ENCODE assay signal across 26 mouse cellular contexts in genomic region chr19:26658324-26658723, GRCm38 (mm10). TPM values are rescaled to one million over a fixed set of nuclear protein-coding genes. Genes with fewer than 3 reads are reported as not detected.
DNase-seq lines count a peak whose midpoint lies in the region; ATAC-seq and TF ChIP-seq lines count a peak whose summit lies in the region.
"Had no signal": no experiment of that assay in that cellular context is flagged by ENCODE, and none has a peak within 500 bp of the region (broad histone marks: within the 10 kb centered on the region; RNA-seq: fewer than 3 reads in every experiment).

No protein-coding gene starts in this region.

- 69% methylated on average over 7 of the region's 7 CpGs for WGBS in heart, embryonic 12.5 days
- WGBS in liver, adult 2 months: 33% methylated on average over 7 of the region's 7 CpGs
- 61% methylated on average over 7 of the region's 7 CpGs for WGBS in liver, embryonic 12.5 days (ENCODE audit: insufficient replicate concordance)

- H3K4me1 ChIP-seq in heart, embryonic 12.5 days (replicated peaks): 0 out of 2 replicates have a peak, but pooled peaks cover 3% of the 10 kb centered on the region
- peaks cover 12% of the 10 kb centered on the region for H3K4me1 ChIP-seq in liver, adult 2 months (ENCODE audit: control insufficient read depth, insufficient read depth, low read length)
- H3K4me1 ChIP-seq in liver, embryonic 12.5 days: no peaks in the 10 kb centered on the region
- H3K4me1 ChIP-seq: forebrain, embryonic 10.5 days; forebrain, embryonic 12.5 days had no signal

- peak; percentile 49 for DNase-seq in heart, adult 11 months
- peak; percentile 94 for DNase-seq in liver, adult 2 months (ENCODE audit: extremely low read depth, low read depth, low spot score)
- DNase-seq in 416B (ENCODE audit: low read depth): peak; percentile 27
- DNase-seq in fat pad, adult 2 months (ENCODE audit: extremely low read depth, low read depth, low spot score): peak; percentile 92
- no peak for DNase-seq in left cerebral cortex, postnatal 14 days (ENCODE audit: low spot score in 2 of 2)
- no peak for DNase-seq in urinary bladder, postnatal 25 days (ENCODE audit: low spot score)
- DNase-seq: adrenal gland, postnatal 10 days; adrenal gland, postnatal 25 days; B cell, adult 2 months; cerebellum, adult 11-12 months; cerebellum, adult 2 months; cerebellum, adult 9-10 months; cerebellum, postnatal 10 days; cerebellum, postnatal 25 days had no signal

- peaks cover 11% of the 10 kb centered on the region; the same call in 1 of the 2 replicates for H3K36me3 ChIP-seq in heart, embryonic 12.5 days
- peaks cover 48% of the 10 kb centered on the region for H3K36me3 ChIP-seq in liver, adult 2 months (ENCODE audit: control insufficient read depth, insufficient read depth, low read length)
- H3K36me3 ChIP-seq in liver, embryonic 12.5 days: no peaks in the 10 kb centered on the region
- H3K36me3 ChIP-seq: embryonic facial prominence, embryonic 10.5 days; embryonic facial prominence, embryonic 12.5 days; forebrain, embryonic 10.5 days; forebrain, embryonic 12.5 days had no signal

- no peak overlapping the region for H3K4me2 ChIP-seq in heart, embryonic 12.5 days
- no peak overlapping the region for H3K4me2 ChIP-seq in liver, embryonic 12.5 days
- H3K4me2 ChIP-seq: embryonic facial prominence, embryonic 12.5 days; forebrain, embryonic 12.5 days had no signal

- no peak for ATAC-seq in heart, embryonic 12.5 days (ENCODE audit: insufficient number of reproducible peaks, low FRiP score)
- no peak for ATAC-seq in liver, embryonic 12.5 days
- ATAC-seq: activated CD4-positive, CD25-positive, alpha-beta regulatory T cell, adult 4 months; CD4-positive, CD25-positive, alpha-beta regulatory T cell, adult 4 months; forebrain, embryonic 14.5 days; forebrain, embryonic 16.5 days; Patski had no signal

- H3K9me3 ChIP-seq in heart, embryonic 12.5 days (replicated peaks): no peaks in the 10 kb centered on the region
- H3K9me3 ChIP-seq in liver, embryonic 12.5 days (replicated peaks): no peaks in the 10 kb centered on the region
- H3K9me3 ChIP-seq: embryonic facial prominence, embryonic 10.5 days; embryonic facial prominence, embryonic 12.5 days; forebrain, embryonic 10.5 days; forebrain, embryonic 12.5 days had no signal

- H3K79me2 ChIP-seq in liver, adult 2 months (ENCODE audit: control insufficient read depth, insufficient read depth, low read length): peaks cover 8% of the 10 kb centered on the region; the same call in 1 of the 2 replicates

- TF ChIP-seq CTCF in liver, adult 2 months (IDR thresholded peaks at IDR 0.05; ENCODE audit: low read depth, low read length): no peak

- H3K4me3 ChIP-seq in heart, embryonic 12.5 days: no peak overlapping the region
- no peak overlapping the region for H3K4me3 ChIP-seq in liver, adult 2 months (ENCODE audit: insufficient read depth, low read depth, low read length)
- H3K4me3 ChIP-seq in liver, embryonic 12.5 days: no peak overlapping the region
- H3K4me3 ChIP-seq: embryonic facial prominence, embryonic 10.5 days; embryonic facial prominence, embryonic 12.5 days; forebrain, embryonic 10.5 days; forebrain, embryonic 12.5 days had no signal

- H3K27me3 ChIP-seq in heart, embryonic 12.5 days (replicated peaks): no peaks in the 10 kb centered on the region
- no peaks in the 10 kb centered on the region for H3K27me3 ChIP-seq in liver, adult 2 months (ENCODE audit: control insufficient read depth, insufficient read depth, low read length)
- H3K27me3 ChIP-seq in liver, embryonic 12.5 days (replicated peaks): no peaks in the 10 kb centered on the region
- H3K27me3 ChIP-seq: CH12.LX; embryonic facial prominence, embryonic 12.5 days; forebrain, embryonic 12.5 days; Patski had no signal

- no peak overlapping the region for H3K9ac ChIP-seq in heart, embryonic 12.5 days
- H3K9ac ChIP-seq in liver, adult 2 months (ENCODE audit: low read depth, low read length): no peak overlapping the region
- H3K9ac ChIP-seq in liver, embryonic 12.5 days: no peak overlapping the region
- H3K9ac ChIP-seq: embryonic facial prominence, embryonic 12.5 days; forebrain, embryonic 12.5 days had no signal

- intact Hi-C loops in left cerebral cortex, postnatal 14 days (cut with DNase I): no loop called here

- no peak overlapping the region for H3K27ac ChIP-seq in heart, embryonic 12.5 days (ENCODE audit: poor library complexity, severe bottlenecking)
- H3K27ac ChIP-seq in liver, adult 2 months (replicated peaks; ENCODE audit: insufficient read depth, low read depth, low read length): peak overlapping the region; percentile 24
- H3K27ac ChIP-seq in liver, embryonic 12.5 days: no peak overlapping the region
- H3K27ac ChIP-seq: embryonic facial prominence, embryonic 10.5 days; embryonic facial prominence, embryonic 12.5 days; forebrain, embryonic 10.5 days; forebrain, embryonic 12.5 days had no signal

- no peak for TF ChIP-seq POLR2A in liver, adult 2 months (IDR thresholded peaks at IDR 0.05; ENCODE audit: extremely low read depth, insufficient read depth, low read length)

RNA-seq across cellular contexts. Expression of gene Smarca2, which starts 53.5 kb away (rescaled TPM):
- 31.0 and 34.1 TPM in 2 replicates for polyA plus RNA-seq in heart, embryonic 12.5 days (2016; fragmentation: Nextera tagmentation; extraction: Ambion mirVana)
- total RNA-seq in liver, adult 2 months (2014; rRNA removed): 71.3 and 79.7 TPM in 2 replicates
- 22.5 and 23.9 TPM in 2 replicates for polyA plus RNA-seq in liver, adult 2 months (2012; rRNA removed)
- 7.5 and 8.1 TPM in 2 replicates for polyA plus RNA-seq in liver, embryonic 12.5 days (2016; fragmentation: Nextera tagmentation; extraction: Ambion mirVana)
- total RNA-seq in left cerebral cortex, postnatal 14 days (2021): 100 to 1,000 TPM; 211 to 240 TPM

Comparison
In these comparisons a context has a peak if more than half of its experiments do, and no peak if none do; other contexts are left out.
1. DNase-seq: peak in heart, adult 11 months (single experiment), liver, adult 2 months (single experiment), 416B (single experiment) and fat pad, adult 2 months (single experiment); none in left cerebral cortex, postnatal 14 days (0 of 2) and urinary bladder, postnatal 25 days (single experiment).